Comparison of ENCODE assay signal across 17 mouse cellular contexts in the genomic region with DNA sequence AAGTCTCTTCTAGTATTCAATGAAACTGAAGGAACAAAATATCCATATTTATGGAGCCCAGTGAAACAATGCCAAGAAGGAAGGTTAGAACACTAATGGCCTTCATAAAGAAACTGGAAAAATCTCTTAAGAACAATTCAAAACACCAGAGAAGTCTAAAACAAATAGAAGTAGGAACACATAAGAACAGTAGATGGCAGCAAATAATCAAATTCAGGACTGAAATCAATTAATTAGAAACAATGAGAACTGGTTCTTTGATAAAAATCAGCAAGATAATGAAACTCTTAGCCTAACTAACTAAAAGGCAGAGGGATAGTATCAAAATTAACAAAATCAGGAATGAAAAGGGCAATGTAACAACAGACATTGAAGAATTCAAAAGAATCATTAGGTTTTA.
DNase-seq lines count a peak whose midpoint lies in the region; ATAC-seq and TF ChIP-seq lines count a peak whose summit lies in the region.
"Had no signal": no experiment of that assay in that cellular context is flagged by ENCODE, and none has a peak within 500 bp of the region (broad histone marks: within the 10 kb centered on the region; RNA-seq: fewer than 3 reads in every experiment).

No protein-coding gene starts in this region.

- no peak overlapping the region for H3K9ac ChIP-seq in embryonic facial prominence, embryonic 11.5 days (replicated peaks; ENCODE audit: low read length)
- H3K9ac ChIP-seq in MEL (ENCODE audit: control insufficient read depth, low read depth, low read length, poor library complexity, severe bottlenecking), result no peak overlapping the region
- H3K9ac ChIP-seq: heart, embryonic 13.5 days; liver, embryonic 13.5 days; midbrain, embryonic 12.5 days had no signal

- H3K4me1 ChIP-seq in embryonic facial prominence, embryonic 11.5 days (ENCODE audit: control insufficient read depth, insufficient read depth, low read length), result no peaks in the 10 kb centered on the region
- no peaks in the 10 kb centered on the region for H3K4me1 ChIP-seq in embryonic facial prominence, embryonic 10.5 days
- H3K4me1 ChIP-seq in MEL (ENCODE audit: control insufficient read depth in 1 of 2, insufficient read depth in 2 of 2, low read length in 2 of 2), result no peaks in the 10 kb centered on the region
- H3K4me1 ChIP-seq: heart, embryonic 13.5 days; hindbrain, embryonic 10.5 days; liver, embryonic 13.5 days; midbrain, embryonic 12.5 days had no signal

- DNase-seq in embryonic facial prominence, embryonic 11.5 days (ENCODE audit: low spot score), result peak; percentile 1
- DNase-seq in embryonic facial prominence, embryonic 10.5 days (ENCODE audit: low spot score), result no peak
- no peak for DNase-seq in layer of hippocampus, adult 2 months (ENCODE audit: low spot score in 2 of 2)
- DNase-seq in layer of hippocampus, adult 11-12 months (ENCODE audit: low spot score), result no peak
- peak; percentile 1 for DNase-seq in MEL (ENCODE audit: low read depth, low spot score)
- DNase-seq in retina, adult 2 months (ENCODE audit: low read depth, low spot score), result peak; percentile 4
- no peak for DNase-seq in thymus, postnatal 10 days (ENCODE audit: low spot score in 2 of 2)
- no peak for DNase-seq in cerebellum, adult 11-12 months
- DNase-seq: cerebellum, postnatal 14 days; gastrocnemius, postnatal 25 days; left cerebral cortex, postnatal 4 days; liver, embryonic 13.5 days; lung, postnatal 14 days had no signal

- no peak overlapping the region for H3K27ac ChIP-seq in embryonic facial prominence, embryonic 11.5 days (replicated peaks; ENCODE audit: low read depth, low read length)
- H3K27ac ChIP-seq in embryonic facial prominence, embryonic 10.5 days (replicated peaks), result no peak overlapping the region
- H3K27ac ChIP-seq in layer of hippocampus, adult 2 months, result no peak overlapping the region
- H3K27ac ChIP-seq in MEL (ENCODE audit: control insufficient read depth, low read depth, low read length), result no peak overlapping the region
- H3K27ac ChIP-seq: heart, embryonic 13.5 days; hindbrain, embryonic 10.5 days; liver, embryonic 13.5 days; midbrain, embryonic 12.5 days had no signal

- no peak for ATAC-seq in embryonic facial prominence, embryonic 11.5 days (replicated peaks; ENCODE audit: insufficient number of reproducible peaks, low FRiP score, low TSS enrichment, low read depth)
- ATAC-seq: forebrain, embryonic 16.5 days had no signal

- no peaks in the 10 kb centered on the region for H3K27me3 ChIP-seq in embryonic facial prominence, embryonic 11.5 days (ENCODE audit: control insufficient read depth, insufficient read depth, low read length)
- H3K27me3 ChIP-seq in embryonic facial prominence, embryonic 10.5 days (replicated peaks; ENCODE audit: low read depth, poor library complexity, severe bottlenecking), result no peaks in the 10 kb centered on the region
- H3K27me3 ChIP-seq in MEL (ENCODE audit: control insufficient read depth in 1 of 2, insufficient read depth in 2 of 2, low read length in 2 of 2), result no peaks in the 10 kb centered on the region
- H3K27me3 ChIP-seq: heart, embryonic 13.5 days; liver, embryonic 13.5 days; midbrain, embryonic 12.5 days had no signal

- H3K36me3 ChIP-seq in embryonic facial prominence, embryonic 11.5 days (replicated peaks; ENCODE audit: control insufficient read depth, insufficient read depth, low read depth, low read length), result no peaks in the 10 kb centered on the region
- H3K36me3 ChIP-seq in embryonic facial prominence, embryonic 10.5 days (replicated peaks), result no peaks in the 10 kb centered on the region
- H3K36me3 ChIP-seq in MEL (ENCODE audit: control insufficient read depth in 1 of 2, insufficient read depth in 2 of 2, low read length in 2 of 2), result no peaks in the 10 kb centered on the region
- H3K36me3 ChIP-seq: heart, embryonic 13.5 days; hindbrain, embryonic 10.5 days; liver, embryonic 13.5 days; midbrain, embryonic 12.5 days had no signal

- no peak for TF ChIP-seq EP300 in MEL (IDR thresholded peaks at IDR 0.05; ENCODE audit: low read depth in 1 of 2, low read length in 2 of 2)

- no peak overlapping the region for H3K4me2 ChIP-seq in embryonic facial prominence, embryonic 11.5 days (ENCODE audit: low read depth, low read length)
- H3K4me2 ChIP-seq: heart, embryonic 13.5 days; liver, embryonic 13.5 days; midbrain, embryonic 12.5 days had no signal

- no peak overlapping the region for H3K4me3 ChIP-seq in embryonic facial prominence, embryonic 11.5 days (ENCODE audit: low read depth, low read length)
- H3K4me3 ChIP-seq in embryonic facial prominence, embryonic 10.5 days, result no peak overlapping the region
- no peak overlapping the region for H3K4me3 ChIP-seq in layer of hippocampus, adult 2 months
- no peak overlapping the region for H3K4me3 ChIP-seq in MEL (ENCODE audit: control insufficient read depth in 1 of 2, insufficient read depth in 1 of 2, low read depth in 2 of 2, low read length in 2 of 2)
- H3K4me3 ChIP-seq: heart, embryonic 13.5 days; hindbrain, embryonic 10.5 days; liver, embryonic 13.5 days; midbrain, embryonic 12.5 days had no signal

- no peaks in the 10 kb centered on the region for H3K79me2 ChIP-seq in MEL (ENCODE audit: control insufficient read depth, insufficient read depth, low read length, poor library complexity)

- peak; percentile 32 for TF ChIP-seq RAD21 in MEL (IDR thresholded peaks at IDR 0.05; ENCODE audit: low read depth, low read length)

- no peak for TF ChIP-seq POLR2A in MEL (IDR thresholded peaks at IDR 0.05; ENCODE audit: control insufficient read depth in 1 of 2, insufficient read depth in 1 of 2, low read depth in 1 of 2, low read length in 2 of 2, poor library complexity in 1 of 2)

- TF ChIP-seq CTCF in layer of hippocampus, adult 2 months (conservative IDR thresholded peaks at IDR 0.05), result peak; percentile 84
- TF ChIP-seq CTCF in MEL (IDR thresholded peaks at IDR 0.05 in 2 of 3, conservative IDR thresholded peaks at IDR 0.05 in 1 of 3; ENCODE audit: control insufficient read depth in 1 of 3, insufficient read depth in 1 of 3, low read depth in 2 of 3, low read length in 3 of 3, poor library complexity in 1 of 3, severe bottlenecking in 1 of 3), result no peak; a peak in 1 of 6 replicates

- no peaks in the 10 kb centered on the region for H3K9me3 ChIP-seq in embryonic facial prominence, embryonic 11.5 days (replicated peaks; ENCODE audit: control insufficient read depth, low read length)
- no peaks in the 10 kb centered on the region for H3K9me3 ChIP-seq in embryonic facial prominence, embryonic 10.5 days
- H3K9me3 ChIP-seq in MEL (replicated peaks; ENCODE audit: insufficient read depth, low read length), result no peaks in the 10 kb centered on the region
- H3K9me3 ChIP-seq: heart, embryonic 13.5 days; hindbrain, embryonic 10.5 days; liver, embryonic 13.5 days; midbrain, embryonic 12.5 days had no signal

TF ChIP-seq in MEL, 35 proteins besides CTCF, POLR2A, EP300 and RAD21:
- TF ChIP-seq MYB (IDR thresholded peaks at IDR 0.05; ENCODE audit: low read depth, low read length) (no peak), E2F4 (IDR thresholded peaks at IDR 0.05; ENCODE audit: borderline replicate concordance, low read depth, low read length) (no peak), NELFE (IDR thresholded peaks at IDR 0.05; ENCODE audit: low read depth, low read length) (no peak), MAFK (IDR thresholded peaks at IDR 0.05; ENCODE audit: borderline replicate concordance, low read depth, low read length) (no peak), NRF1 (IDR thresholded peaks at IDR 0.05; ENCODE audit: insufficient read depth, low read depth, low read length, poor library complexity, severe bottlenecking) (no peak), TBP (IDR thresholded peaks at IDR 0.05; ENCODE audit: low read depth, low read length) (no peak), ZNF384 (IDR thresholded peaks at IDR 0.05; ENCODE audit: low read depth, low read length) (no peak), TCF12 (IDR thresholded peaks at IDR 0.05; ENCODE audit: low read depth, low read length) (no peak)

Comparison
In these comparisons a context has a peak if more than half of its experiments do, and no peak if none do; other contexts are left out.
1. DNase-seq: peak in embryonic facial prominence, embryonic 11.5 days (single experiment), MEL (single experiment) and retina, adult 2 months (single experiment); none in embryonic facial prominence, embryonic 10.5 days (single experiment), layer of hippocampus, adult 2 months (0 of 2), layer of hippocampus, adult 11-12 months (single experiment), thymus, postnatal 10 days (0 of 2) and cerebellum, adult 11-12 months (single experiment).